Mouse (Mus musculus) cerebellum, adult 11 months (tissue): ENCODE data around the gene Mapk9.
A peak's percentile ranks its signal among the peaks of the same experiment; 100 is the strongest.
"Not testable (repeated sequence)": the region's sequence is repeated elsewhere in the genome, so short reads cannot be mapped to it uniquely, and the experiment has no call there.

Source experiments
- DNase-seq: peaks from one replicate; pipeline ENCODE4 v3.0.0; 2022

The Mapk9 gene

DNA sequence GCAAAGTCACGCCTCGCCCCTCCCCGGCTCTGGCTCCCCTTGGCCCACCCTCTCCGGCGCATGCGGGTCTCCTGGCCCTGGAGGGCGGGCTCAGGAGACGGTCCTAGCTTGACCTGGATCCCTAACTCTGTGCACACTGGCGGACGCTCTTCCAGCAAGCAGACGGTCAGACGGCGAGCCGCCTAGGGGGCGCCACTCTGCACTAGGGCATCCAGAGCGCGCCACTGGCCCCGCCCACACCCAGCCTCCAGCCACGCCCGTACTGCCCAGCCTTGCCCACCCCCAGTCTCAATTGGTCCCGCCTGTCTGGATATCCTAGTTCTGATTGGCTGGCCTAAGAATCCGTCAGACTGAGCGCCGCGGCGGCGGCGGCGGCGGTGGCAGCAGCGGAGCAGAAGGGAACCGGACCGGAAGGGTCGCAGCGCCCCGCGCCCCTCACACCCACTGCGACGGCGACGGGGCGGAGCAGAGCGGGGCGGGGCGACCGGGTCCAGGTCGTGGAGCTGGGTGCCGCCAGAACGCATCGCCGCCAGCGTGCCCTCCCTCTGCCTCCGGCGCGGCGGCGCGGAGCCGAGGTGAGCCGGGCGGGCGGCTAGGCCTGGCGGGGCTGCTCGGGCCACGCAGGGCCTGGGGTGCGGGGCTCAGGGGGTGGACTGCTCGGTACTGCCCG, at the start of gene Mapk9:
Gene Mapk9 (plus strand): TSS at position 351 of the 670 bp plus-strand sequence.
- peak; percentile 98 for DNase-seq

DNA sequence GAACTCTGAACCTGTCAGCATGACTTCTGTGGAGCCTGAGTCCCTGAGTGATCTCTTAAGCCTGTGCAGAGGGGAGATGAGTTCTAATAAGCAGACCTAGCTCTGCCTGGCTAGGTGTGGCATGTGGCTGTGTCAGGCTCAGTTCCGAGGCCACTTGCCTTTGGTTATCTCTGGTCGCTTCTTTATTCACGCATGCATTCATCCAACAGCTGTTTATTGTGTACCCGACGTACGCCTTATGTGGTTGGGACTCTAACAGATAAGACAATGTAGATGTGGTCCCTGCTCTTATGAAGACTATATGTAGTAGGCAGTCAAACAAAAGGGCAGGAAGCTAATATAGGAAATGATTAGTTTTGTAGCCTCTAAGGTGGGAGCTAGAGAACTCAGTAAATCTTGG, 47.6 kb upstream of the Mapk9 start:
- no peak for DNase-seq

- no peak for DNase-seq
Observed at GRCm38 (mm10) chr11:49801516-49801915, 45.0 kb upstream of the Mapk9 start.

- no peak for DNase-seq
Observed at GRCm38 (mm10) chr11:49803801-49804200, 42.8 kb upstream of the Mapk9 start.

- DNase-seq = no peak
Observed at GRCm38 (mm10) chr11:49806218-49806617, 40.3 kb upstream of the Mapk9 start.

- no peak for DNase-seq
Observed at GRCm38 (mm10) chr11:49808946-49809345, 37.6 kb upstream of the Mapk9 start.

DNA sequence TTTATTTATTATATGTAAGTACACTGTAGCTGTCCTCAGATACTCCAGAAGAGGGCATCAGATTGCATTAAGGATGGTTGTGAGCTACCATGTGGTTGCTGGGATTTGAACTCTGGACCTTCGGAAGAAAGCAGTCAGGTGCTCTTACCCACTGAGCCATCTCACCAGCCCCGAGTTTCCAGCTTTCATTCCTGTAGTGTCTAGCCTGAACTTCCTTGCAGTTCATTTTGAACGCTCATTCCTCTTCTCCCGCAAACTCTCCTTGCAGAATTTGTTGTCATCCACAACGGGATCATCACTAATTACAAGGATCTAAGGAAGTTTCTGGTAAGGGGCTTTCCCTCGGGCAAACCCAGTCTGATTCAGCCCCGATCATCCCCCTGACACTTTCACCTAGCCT, 35.9 kb upstream of the Mapk9 start:
- DNase-seq = not testable (repeated sequence)

- no peak for DNase-seq
Observed at GRCm38 (mm10) chr11:49811099-49811541, 35.4 kb upstream of the Mapk9 start.

GRCm38 (mm10) chr11:49811879-49812278, 34.7 kb upstream of the Mapk9 start:
- no peak for DNase-seq

- DNase-seq = no peak
Observed at GRCm38 (mm10) chr11:49818869-49819566, 27.5 kb upstream of the Mapk9 start.

- no peak for DNase-seq
Observed at GRCm38 (mm10) chr11:49819676-49820075, 26.9 kb upstream of the Mapk9 start.

DNA sequence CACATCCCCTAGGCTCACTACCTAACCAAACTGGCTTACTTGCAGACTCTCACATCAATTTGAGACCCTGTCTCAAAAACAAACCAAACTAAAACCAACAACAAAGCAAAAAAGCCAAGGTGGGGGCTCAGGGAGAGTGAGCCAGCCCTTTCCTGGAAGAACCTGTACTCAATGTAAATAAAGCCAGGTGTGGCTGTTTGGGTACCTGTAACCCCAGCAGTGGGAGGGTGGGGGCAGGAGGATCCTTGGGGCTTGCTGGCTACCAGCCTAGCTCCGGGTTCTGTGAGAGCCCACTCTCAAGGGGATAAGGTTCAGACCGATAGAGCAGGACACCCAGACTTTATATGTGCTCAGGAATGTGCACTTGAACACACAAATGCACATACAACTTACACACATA, 25.6 kb upstream of the Mapk9 start:
- DNase-seq = no peak

DNA sequence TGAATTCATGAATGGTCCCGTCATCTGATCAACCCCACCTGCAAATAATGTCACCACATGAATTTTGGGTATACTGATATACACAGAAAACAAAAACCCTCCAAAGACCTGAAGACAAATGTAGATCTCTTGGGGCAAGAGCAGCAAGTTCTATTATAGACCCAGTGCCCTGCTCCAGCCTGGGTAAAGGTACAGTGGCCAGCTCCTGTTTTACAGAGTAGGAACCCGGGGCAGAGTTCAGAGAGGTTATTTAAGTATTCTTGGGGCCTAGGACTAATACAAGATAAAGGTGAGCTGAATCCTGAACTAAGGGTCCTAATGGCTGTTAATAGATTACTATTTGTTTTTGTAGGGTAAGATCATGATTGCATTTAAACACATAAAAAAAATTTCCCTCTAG, 25.0 kb upstream of the Mapk9 start:
- no peak for DNase-seq

DNA sequence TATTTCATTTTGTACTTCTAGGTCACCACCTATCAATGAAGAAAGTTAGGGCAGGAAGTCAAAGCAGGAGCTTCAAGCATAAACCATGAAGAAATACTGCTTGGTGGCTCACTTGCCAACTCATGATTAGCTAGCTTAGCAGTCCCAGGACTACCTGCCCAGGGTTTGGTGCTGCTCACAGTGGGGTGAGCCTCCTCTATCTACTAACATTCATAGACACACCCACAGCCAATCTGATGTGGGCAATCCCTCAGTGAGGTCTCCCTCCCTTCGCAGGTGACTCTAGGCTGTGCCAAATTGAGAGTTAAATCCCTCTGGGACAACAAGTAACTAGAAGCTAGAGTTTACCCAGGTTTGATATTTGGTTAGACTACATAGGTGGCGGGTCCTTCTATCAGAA, 24.2 kb upstream of the Mapk9 start:
- no peak for DNase-seq

DNA sequence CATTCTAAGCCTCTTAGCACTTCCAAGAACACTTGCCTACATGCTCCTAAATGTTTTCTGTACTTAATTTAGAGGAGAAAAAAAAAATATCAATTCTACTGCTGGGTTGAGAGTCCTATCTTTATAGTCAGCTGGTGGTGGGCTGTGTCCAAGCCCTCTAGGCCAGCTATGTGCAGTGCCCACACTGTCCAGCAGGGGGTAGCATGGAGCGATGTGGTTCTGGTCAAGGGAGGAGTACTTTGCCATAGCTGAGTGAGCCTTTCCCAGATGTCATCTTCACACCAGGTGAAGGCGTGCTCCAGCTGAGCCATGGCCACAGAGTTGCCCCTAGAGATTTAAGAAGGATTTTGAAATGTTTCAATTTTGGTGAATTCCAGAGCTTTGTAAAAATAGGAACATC, 21.7 kb upstream of the Mapk9 start:
- peak; percentile 22 for DNase-seq

DNA sequence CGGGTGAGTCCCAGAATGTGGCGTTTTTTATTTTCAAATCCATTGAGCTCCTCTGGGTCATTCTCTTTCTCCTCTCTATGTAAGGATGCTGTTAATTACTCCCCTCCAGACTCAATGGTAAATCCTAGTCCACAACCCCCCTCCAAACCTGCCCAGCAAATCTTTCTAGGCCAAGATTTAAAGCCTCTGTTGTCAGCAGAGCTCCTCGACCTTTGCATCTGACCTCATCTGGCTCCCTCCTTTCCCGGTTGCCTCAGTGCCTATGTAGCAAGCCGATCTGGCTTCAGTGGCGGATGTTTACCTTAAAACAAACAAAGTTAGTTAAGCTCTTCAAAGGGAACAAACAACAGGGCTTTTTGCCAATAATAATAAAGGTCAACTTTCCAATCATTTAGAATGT, 19.3 kb upstream of the Mapk9 start:
- DNase-seq = no peak

- no peak for DNase-seq
Observed at GRCm38 (mm10) chr11:49829176-49829745, 17.3 kb upstream of the Mapk9 start.

DNA sequence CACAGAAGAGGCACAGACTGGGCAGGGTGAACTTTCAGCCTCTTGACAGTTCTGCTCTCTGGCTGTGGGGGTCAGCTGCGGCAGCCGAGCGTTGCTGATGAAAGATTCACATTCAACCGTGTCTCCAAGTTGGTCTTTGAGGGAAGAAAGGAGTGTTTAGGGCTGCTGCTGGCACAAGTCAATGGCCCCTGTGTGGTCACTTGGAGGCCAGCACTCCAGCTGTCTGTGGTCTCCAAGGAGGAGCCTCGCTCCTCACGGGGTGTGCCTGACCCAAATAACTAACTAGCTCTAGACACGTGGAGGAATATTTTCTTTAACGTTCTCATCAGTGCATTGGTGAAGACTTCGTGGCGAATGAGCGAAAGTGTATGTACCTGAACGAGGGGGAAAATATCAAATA, 14.6 kb upstream of the Mapk9 start:
- DNase-seq = no peak

- no peak for DNase-seq
Observed at GRCm38 (mm10) chr11:49832962-49833361, 13.6 kb upstream of the Mapk9 start.

- no peak for DNase-seq
Observed at GRCm38 (mm10) chr11:49834248-49834647, 12.3 kb upstream of the Mapk9 start.

DNA sequence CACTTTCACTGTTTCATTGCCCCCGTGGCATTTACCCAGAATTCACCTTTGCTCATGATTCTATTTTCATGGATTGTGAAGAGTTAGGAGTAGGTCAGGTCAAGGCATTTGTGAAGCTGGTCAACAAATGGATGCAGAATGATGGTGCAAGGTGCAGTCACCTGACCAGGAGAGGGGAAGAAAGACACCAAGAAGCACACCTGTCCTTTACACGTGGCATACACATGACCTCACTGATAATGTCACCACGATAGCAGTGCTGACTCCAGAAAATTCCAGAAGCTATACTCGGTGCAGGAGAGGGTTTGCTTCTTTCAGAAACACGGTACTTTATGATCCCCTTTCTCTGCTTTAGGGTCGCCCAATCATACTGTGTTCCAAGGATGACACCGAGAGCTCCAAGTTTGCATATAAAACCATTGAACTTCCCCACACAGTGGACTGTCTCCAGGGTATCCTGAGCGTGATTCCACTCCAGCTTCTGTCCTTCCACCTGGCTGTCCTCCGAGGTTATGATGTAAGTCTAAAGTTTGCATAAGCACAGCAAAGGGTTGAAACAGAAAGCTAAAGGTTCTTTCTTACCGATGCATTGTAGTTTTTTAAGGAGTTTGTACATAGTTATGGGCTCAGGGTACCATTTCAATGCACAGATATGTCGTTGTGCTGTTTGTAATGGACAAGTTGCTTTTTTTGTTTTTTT, 11.1 kb upstream of the Mapk9 start:
- no peak for DNase-seq

DNA sequence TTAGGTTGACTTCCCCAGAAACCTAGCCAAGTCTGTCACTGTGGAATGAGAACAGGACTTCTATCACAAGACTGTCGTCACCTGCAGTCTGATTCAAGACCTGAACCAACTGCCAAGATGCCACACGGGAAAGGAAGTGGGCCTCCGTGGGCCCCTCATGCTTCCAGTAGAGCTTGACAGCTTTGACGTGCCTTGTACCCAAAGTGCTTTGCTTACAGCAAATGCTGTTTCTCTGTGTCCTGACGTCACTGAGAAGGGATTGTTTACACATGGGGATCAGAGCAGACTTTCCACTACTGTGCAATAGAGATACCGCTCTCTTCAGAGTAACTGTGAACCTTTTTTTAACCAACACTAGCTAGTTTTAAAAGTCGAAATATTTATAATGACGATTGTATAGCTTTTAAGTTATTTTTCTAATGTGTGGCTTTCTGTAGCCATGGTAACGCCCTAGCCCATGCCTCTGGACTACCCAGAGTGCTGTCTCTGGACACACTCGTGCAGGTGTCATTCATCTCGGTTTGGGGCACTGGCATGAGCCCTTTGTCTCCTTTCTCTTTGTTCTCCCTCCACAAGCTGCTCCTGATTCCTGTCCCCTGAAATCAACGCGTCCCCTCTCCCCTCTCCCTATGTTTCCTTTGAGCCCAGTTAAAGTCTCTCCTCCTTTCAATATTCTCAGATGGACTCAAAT, 8.7 kb upstream of the Mapk9 start:
- no peak for DNase-seq

DNA sequence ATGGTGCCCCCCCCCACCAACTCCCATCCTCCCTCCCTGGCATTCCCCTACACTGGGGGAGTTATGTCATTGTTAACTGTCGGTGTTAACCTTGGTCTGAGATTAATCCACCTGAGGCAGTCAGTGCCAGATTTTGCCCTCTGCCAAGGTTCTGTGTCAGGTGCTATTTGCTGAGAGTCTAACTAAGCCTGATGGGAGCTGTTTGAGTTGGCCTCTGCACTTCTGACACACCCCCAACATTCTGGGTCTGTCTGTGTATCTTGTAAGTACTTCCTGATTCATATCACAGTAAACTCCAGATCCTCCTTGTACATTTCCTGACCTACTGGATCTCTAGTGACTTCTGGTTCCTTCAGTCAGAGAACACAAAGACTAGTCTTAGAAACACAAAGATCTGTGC, 5.9 kb upstream of the Mapk9 start:
- DNase-seq = no peak
